Mouse (Mus musculus) megakaryocyte, embryonic 14.5 days (primary cell): ENCODE measurements around the gene Hscb.

Experiments
- FLI1 ChIP-seq: IDR thresholded peaks from 2 replicates; pipeline ENCODE4 v1.6.1; 2012; ENCODE audit warnings: low read length, inconsistent platforms, mixed read lengths
- GATA1 ChIP-seq: IDR thresholded peaks from 3 replicates; pipeline ENCODE4 v1.6.1; 2012; ENCODE audit warnings: mixed read lengths, low read length, inconsistent platforms, borderline replicate concordance

DNA sequence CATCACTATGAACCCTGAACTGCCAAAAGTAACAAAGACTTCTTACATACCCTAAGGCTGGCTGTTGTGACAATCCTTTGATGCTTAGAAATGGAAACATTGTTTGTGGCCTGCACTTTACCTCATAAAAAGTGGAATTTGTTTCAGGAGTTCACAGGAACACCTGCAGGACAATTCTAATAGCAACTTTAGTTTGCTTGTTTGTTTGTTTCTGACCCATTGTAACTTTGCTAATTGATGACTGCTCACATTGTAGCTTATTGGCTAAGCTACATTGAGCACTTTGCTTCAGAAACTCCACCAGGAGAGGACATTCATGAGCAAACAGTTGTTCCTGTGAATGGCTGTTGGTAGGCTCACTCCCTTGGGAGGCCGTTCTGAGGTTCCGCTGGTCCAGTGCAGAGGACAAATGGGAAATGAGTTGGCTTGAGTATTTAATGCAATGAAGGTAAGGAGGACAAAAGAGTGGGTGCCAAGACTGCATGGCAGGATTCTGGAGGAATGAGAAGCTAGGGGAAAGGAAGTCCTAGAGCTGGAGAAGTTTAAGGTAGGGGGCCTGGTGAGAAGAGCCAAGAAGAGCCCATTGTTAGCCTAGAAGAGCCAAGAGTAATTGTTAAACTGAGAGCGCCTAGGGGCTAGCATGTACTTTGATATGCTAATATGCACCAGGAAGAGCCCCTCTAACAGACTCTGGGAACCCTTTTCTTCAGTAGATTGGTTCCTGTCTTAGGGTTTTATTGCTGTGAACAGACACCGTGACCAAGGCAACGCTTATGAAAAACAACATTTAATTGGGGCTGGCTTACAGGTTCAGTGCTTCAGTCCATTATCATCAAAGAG, 38.3 kb upstream of the Hscb start:
- no peak for TF ChIP-seq GATA1
- no peak for TF ChIP-seq FLI1
